In genomic region chr5:88399849-88400248, GRCm38 (mm10) we compare ENCODE assay signal across 9 mouse cellular contexts. TPM values are rescaled to one million over a fixed set of nuclear protein-coding genes. Genes with fewer than 3 reads are reported as not detected.
DNase-seq lines count a peak whose midpoint lies in the region; ATAC-seq lines count a peak whose summit lies in the region.
"Had no signal": no experiment of that assay in that cellular context is flagged by ENCODE, and none has a peak within 500 bp of the region (broad histone marks: within the 10 kb centered on the region; RNA-seq: fewer than 3 reads in every experiment).

No protein-coding gene starts in this region.

- H3K9me3 ChIP-seq in liver, embryonic 11.5 days (ENCODE audit: control insufficient read depth, low read length): no peaks in the 10 kb centered on the region

- H3K4me3 ChIP-seq in liver, embryonic 11.5 days (ENCODE audit: low read depth, low read length): no peak overlapping the region

- no peak overlapping the region for H3K4me2 ChIP-seq in liver, embryonic 11.5 days

- H3K9ac ChIP-seq in liver, embryonic 11.5 days (ENCODE audit: low read depth, low read length): no peak overlapping the region

- no peaks in the 10 kb centered on the region for H3K4me1 ChIP-seq in liver, embryonic 11.5 days (replicated peaks; ENCODE audit: control insufficient read depth, insufficient read depth, low read length)

- H3K27ac ChIP-seq in liver, embryonic 11.5 days (ENCODE audit: low read depth, low read length): no peak overlapping the region

- WGBS in liver, embryonic 11.5 days: 12% methylated on average over 6 of the region's 6 CpGs

- DNase-seq in 3T3-L1 (ENCODE audit: low read depth, low spot score): peak; percentile 87
- DNase-seq in NIH3T3 (ENCODE audit: low read depth): peak; percentile 81
- peak; percentile 69 for DNase-seq in cerebellum, adult 9-10 months
- DNase-seq in frontal cortex, postnatal 14 days (ENCODE audit: low spot score in 2 of 2): peak; percentile 21 to 75
- peak; percentile 86 for DNase-seq in kidney, postnatal 10 days
- DNase-seq in liver, embryonic 11.5 days (ENCODE audit: low spot score): peak; percentile 44
- peak; percentile 80 for DNase-seq in ovary, postnatal 36 days (ENCODE audit: low spot score)
- peak; percentile 83 for DNase-seq in thymus, postnatal 4 days

- ATAC-seq in liver, embryonic 11.5 days (replicated peaks; ENCODE audit: low FRiP score): no peak; the same call in 1 of the 2 replicates

- no peaks in the 10 kb centered on the region for H3K27me3 ChIP-seq in liver, embryonic 11.5 days (replicated peaks; ENCODE audit: control insufficient read depth, insufficient read depth, low read length)

- no peaks in the 10 kb centered on the region for H3K36me3 ChIP-seq in liver, embryonic 11.5 days (ENCODE audit: control insufficient read depth, insufficient read depth, low read length)

RNA-seq across cellular contexts. Expression of gene Amtn, which starts 23.9 kb away (rescaled TPM):
- not detected in 2 replicates for polyA plus RNA-seq in liver, embryonic 11.5 days (2014; fragmentation: Nextera tagmentation; extraction: Ambion mirVana)
- polyA plus RNA-seq: stomach, embryonic 16.5 days had no signal

RNA-seq across cellular contexts. Expression of gene Ambn, which starts 55.9 kb away (rescaled TPM):
- not detected in 2 replicates for polyA plus RNA-seq in liver, embryonic 11.5 days (2014; fragmentation: Nextera tagmentation; extraction: Ambion mirVana)
- polyA plus RNA-seq: stomach, embryonic 16.5 days had no signal
